Mouse (Mus musculus): Measurements from ENCODE around the gene Phf19. TPM values are rescaled to one million over a fixed set of nuclear protein-coding genes. Genes with fewer than 3 reads are reported as not detected.

Phf19 gene
- total RNA-seq, 2 experiments from 2014 or later = 1.1 to 1.2 TPM

- DNase-seq (ENCODE audit: low spot score in 2 of 2) = no peak
- Histone ChIP-seq H3K4me3 (no peak overlapping the region), H3K27ac (no peak overlapping the region)
- no peak for TF ChIP-seq CTCF (conservative IDR thresholded peaks at IDR 0.05)
Observed at GRCm38 (mm10) chr2:34953018-34953417, 39.2 kb upstream of the Phf19 start.

- no peak for DNase-seq (ENCODE audit: low spot score in 2 of 2)
- no peak for TF ChIP-seq CTCF (conservative IDR thresholded peaks at IDR 0.05)
- Histone ChIP-seq H3K4me3 (no peak overlapping the region), H3K27ac (no peak overlapping the region)
Observed at GRCm38 (mm10) chr2:34951469-34951868, 37.6 kb upstream of the Phf19 start.

GRCm38 (mm10) chr2:34948622-34949021 is 34.8 kb upstream of the Phf19 start:
- Histone ChIP-seq H3K27ac (no peak overlapping the region), H3K4me3 (no peak overlapping the region)
- no peak for DNase-seq (ENCODE audit: low spot score in 2 of 2)
- no peak for TF ChIP-seq CTCF (conservative IDR thresholded peaks at IDR 0.05)

- TF ChIP-seq CTCF (conservative IDR thresholded peaks at IDR 0.05) = no peak
- no peak overlapping the region for H3K4me3 ChIP-seq
- no peak for DNase-seq (ENCODE audit: low spot score in 2 of 2)
- no peak overlapping the region for H3K27ac ChIP-seq
Observed at GRCm38 (mm10) chr2:34946046-34946445, 32.2 kb upstream of the Phf19 start.

- DNase-seq (ENCODE audit: low spot score in 2 of 2) = no peak
- no peak overlapping the region for H3K27ac ChIP-seq
- H3K4me3 ChIP-seq = no peak overlapping the region
- TF ChIP-seq CTCF (conservative IDR thresholded peaks at IDR 0.05) = no peak
Observed at GRCm38 (mm10) chr2:34945580-34945979, 31.8 kb upstream of the Phf19 start.

GRCm38 (mm10) chr2:34944761-34945160 is 30.9 kb upstream of the Phf19 start:
- no peak for TF ChIP-seq CTCF (conservative IDR thresholded peaks at IDR 0.05)
- no peak overlapping the region for H3K4me3 ChIP-seq

GRCm38 (mm10) chr2:34943556-34944120 is 29.8 kb upstream of the Phf19 start:
- Histone ChIP-seq H3K27ac (no peak overlapping the region), H3K4me3 (no peak overlapping the region)
- no peak for TF ChIP-seq CTCF (conservative IDR thresholded peaks at IDR 0.05)
- no peak for DNase-seq (ENCODE audit: low spot score in 2 of 2)

More at GRCm38 (mm10) chr2:34944761-34945160, 30.9 kb upstream of the Phf19 start:
- DNase-seq (ENCODE audit: low spot score in 2 of 2) = no peak
- no peak overlapping the region for H3K27ac ChIP-seq

- DNase-seq (ENCODE audit: low spot score in 2 of 2) = no peak
- TF ChIP-seq CTCF (conservative IDR thresholded peaks at IDR 0.05) = no peak
- Histone ChIP-seq H3K4me3 (no peak overlapping the region), H3K27ac (no peak overlapping the region)
Observed at GRCm38 (mm10) chr2:34941061-34941675, 27.3 kb upstream of the Phf19 start.

- Histone ChIP-seq H3K4me3 (no peak overlapping the region), H3K27ac (no peak overlapping the region)
- TF ChIP-seq CTCF (conservative IDR thresholded peaks at IDR 0.05) = no peak
- no peak for DNase-seq (ENCODE audit: low spot score in 2 of 2)
Observed at GRCm38 (mm10) chr2:34940246-34940645, 26.4 kb upstream of the Phf19 start.

GRCm38 (mm10) chr2:34938269-34939208 is 24.7 kb upstream of the Phf19 start:
- DNase-seq (ENCODE audit: low spot score in 2 of 2) = no peak
- Histone ChIP-seq H3K4me3 (no peak overlapping the region), H3K27ac (no peak overlapping the region)
- TF ChIP-seq CTCF (conservative IDR thresholded peaks at IDR 0.05) = no peak

- no peak overlapping the region for H3K4me3 ChIP-seq
- H3K27ac ChIP-seq = no peak overlapping the region
- no peak for TF ChIP-seq CTCF (conservative IDR thresholded peaks at IDR 0.05)
Observed at GRCm38 (mm10) chr2:34937460-34937859, 23.6 kb upstream of the Phf19 start.

GRCm38 (mm10) chr2:34927320-34927719 is 13.5 kb upstream of the Phf19 start:
- DNase-seq (ENCODE audit: low spot score in 2 of 2) = no peak
- no peak for TF ChIP-seq CTCF (conservative IDR thresholded peaks at IDR 0.05)
- Histone ChIP-seq H3K4me3 (no peak overlapping the region), H3K27ac (no peak overlapping the region)

More at GRCm38 (mm10) chr2:34937460-34937859, 23.6 kb upstream of the Phf19 start:
- no peak for DNase-seq (ENCODE audit: low spot score in 2 of 2)

GRCm38 (mm10) chr2:34922729-34923128 is 8.9 kb upstream of the Phf19 start:
- Histone ChIP-seq H3K27ac (no peak overlapping the region), H3K4me3 (no peak overlapping the region)
- DNase-seq (ENCODE audit: low spot score in 2 of 2) = no peak
- TF ChIP-seq CTCF (conservative IDR thresholded peaks at IDR 0.05) = no peak
